Mouse (Mus musculus): ENCODE measurements around the gene Tas2r106.

Tas2r106 gene

GRCm38 (mm10) chr6:131678786-131679185, at the start of gene Tas2r106:
TSS of gene Tas2r106 (minus strand) at chr6:131678886.
- DNase-seq, result no peak

DNA sequence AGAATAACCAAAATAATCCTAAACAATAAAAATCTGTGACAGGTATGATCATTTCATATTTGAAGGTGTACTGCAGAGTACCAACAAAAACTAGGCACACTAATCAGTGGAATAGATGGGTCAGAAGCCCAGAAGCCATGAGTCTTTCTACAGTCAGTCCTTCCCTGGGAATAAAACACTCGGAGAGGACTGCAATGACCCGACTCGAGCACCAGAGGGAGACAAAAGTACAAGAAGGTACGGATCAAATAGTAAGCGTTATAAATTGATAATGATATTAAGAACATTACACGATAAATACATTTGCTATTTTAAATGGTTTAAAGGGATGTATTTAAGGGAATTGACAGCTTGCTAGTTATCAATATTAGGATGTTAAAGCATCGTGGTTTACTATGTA, 34.1 kb upstream of the Tas2r106 start:
- no peak for DNase-seq

- DNase-seq, result no peak
Observed at GRCm38 (mm10) chr6:131689963-131690362, 11.3 kb upstream of the Tas2r106 start, which contains the start of gene Tas2r114. TSS of gene Tas2r114 (minus strand) at chr6:131690063.

DNA sequence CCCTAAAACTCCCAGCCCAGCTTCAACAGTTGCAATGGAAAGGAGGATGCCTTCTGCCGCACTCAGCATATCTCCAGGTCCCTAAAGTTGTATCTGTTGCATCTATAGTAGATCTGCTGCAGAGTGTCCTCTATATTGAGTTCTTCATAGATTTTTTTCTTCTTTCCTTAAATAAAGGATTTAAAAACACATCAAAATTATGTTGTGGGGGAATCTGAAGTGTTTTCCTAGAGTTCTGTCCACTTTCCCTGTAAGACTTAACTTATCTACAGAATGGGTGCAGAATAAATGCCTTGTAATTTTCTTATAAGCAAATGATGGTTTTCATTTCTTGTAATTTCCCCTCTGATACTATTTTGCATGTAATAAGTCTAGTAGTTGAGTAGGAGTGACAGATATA, 8.7 kb upstream of the Tas2r106 start, which contains the start of gene Tas2r105:
TSS of gene Tas2r105 (minus strand) at position 101 of the 400 bp plus-strand sequence.
- no peak for DNase-seq

- DNase-seq, result no peak
Observed at GRCm38 (mm10) chr6:131685644-131686043, 7.0 kb upstream of the Tas2r106 start, which contains the start of gene Tas2r104. TSS of gene Tas2r104 (minus strand) at chr6:131685744.

GRCm38 (mm10) chr6:131660049-131660448, 18.6 kb downstream of the Tas2r106 start, which contains the start of gene Tas2r107:
TSS of gene Tas2r107 (minus strand) at chr6:131660149.
- no peak for DNase-seq

GRCm38 (mm10) chr6:131630812-131631211, 47.9 kb downstream of the Tas2r106 start, which contains the start of gene Tas2r130:
TSS of gene Tas2r130 (minus strand) at chr6:131630912.
- DNase-seq, result no peak
